Mouse (Mus musculus) retina, embryonic 14.5 days (tissue): Measurements from ENCODE around the gene Gm21788.
"Not testable (repeated sequence)": the region's sequence is repeated elsewhere in the genome, so short reads cannot be mapped to it uniquely, and the experiment has no call there.

Experiments
- DNase-seq: peaks from one replicate; pipeline ENCODE4 v3.0.0-alpha.2; 2015; ENCODE audit warnings: low spot score

Gene Gm21788

DNA sequence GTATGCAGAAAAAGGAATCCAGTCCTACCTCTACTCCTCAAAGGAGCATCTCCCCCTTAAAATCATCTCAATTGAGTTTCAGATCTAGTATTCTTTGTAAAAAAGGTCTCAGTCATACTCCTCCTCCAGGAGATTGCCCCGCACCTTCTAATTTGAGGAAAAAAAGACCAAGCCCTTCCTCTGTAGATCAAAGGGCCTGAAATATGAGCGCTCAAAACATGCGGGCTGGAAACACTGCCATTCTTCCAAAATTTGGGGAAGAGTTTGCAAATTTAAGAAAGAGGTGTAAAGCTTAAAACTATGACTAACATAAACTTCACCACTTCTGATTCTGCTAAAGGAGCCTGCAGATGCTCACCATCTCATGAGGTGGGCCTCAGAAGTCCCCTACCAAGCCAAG, at the start of gene Gm21788:
Gene Gm21788 (plus strand): TSS at position 301 of the 400 bp plus-strand sequence.
- DNase-seq = not testable (repeated sequence)
